Mouse (Mus musculus) erythroblast, embryonic 14.5 days (primary cell): ENCODE measurements around the gene Ccdc90b. TPM values are rescaled to one million over a fixed set of nuclear protein-coding genes. Genes with fewer than 3 reads are reported as not detected.

Experiments used
- H3K27me3 ChIP-seq: 2 replicates; pipeline ENCODE4 v1.6.1; 2012; ENCODE audit warnings: inconsistent platforms; ENCODE audit not compliant: control insufficient read depth
- H3K36me3 ChIP-seq: 2 replicates; pipeline ENCODE4 v1.6.1; 2012; ENCODE audit warnings: mild to moderate bottlenecking, inconsistent platforms; ENCODE audit not compliant: control insufficient read depth
- H3K4me1 ChIP-seq: 2 replicates; pipeline ENCODE4 v1.6.1; 2012; ENCODE audit warnings: inconsistent platforms; ENCODE audit not compliant: control insufficient read depth
- H3K4me3 ChIP-seq: replicated peaks from 2 replicates; pipeline ENCODE3; 2012; ENCODE audit warnings: moderate library complexity, mild to moderate bottlenecking, inconsistent platforms
- H3K9me3 ChIP-seq: 2 replicates; pipeline ENCODE4 v1.6.1; 2012; ENCODE audit warnings: low read length, inconsistent platforms, mixed read lengths; ENCODE audit not compliant: control insufficient read depth
- GATA1 ChIP-seq: IDR thresholded peaks from 2 replicates; pipeline ENCODE4 v1.6.1; 2012; ENCODE audit warnings: low read length, inconsistent platforms, mixed read lengths
- TAL1 ChIP-seq: IDR thresholded peaks from 3 replicates; pipeline ENCODE4 v1.6.1; 2012; ENCODE audit warnings: low read length, inconsistent platforms, mixed read lengths
- polyA plus RNA-seq: library from polyadenylated mRNA; stranded (reverse); fragments of >175 nt; gene quantifications from 2 replicates; pipeline ENCODE4 v1.2.3, GENCODE M21; 2012

Ccdc90b gene
- 0.57 and 0.66 TPM in 2 replicates for polyA plus RNA-seq

GRCm38 (mm10) chr7:92560986-92561876 is at the start of gene Ccdc90b:
Gene Ccdc90b (plus strand): TSS chr7:92561149.
- no peaks in the 10 kb centered on the region for H3K36me3 ChIP-seq
- H3K27me3 ChIP-seq: no peaks in the 10 kb centered on the region
- no peak for TF ChIP-seq TAL1
- TF ChIP-seq GATA1: no peak
- H3K4me1 ChIP-seq: peaks cover 45% of the 10 kb centered on the region
- no peaks in the 10 kb centered on the region for H3K9me3 ChIP-seq
- H3K4me3 ChIP-seq: peak within 1 kb of the TSS; percentile 76

GRCm38 (mm10) chr7:92520397-92520796 is 40.6 kb upstream of the Ccdc90b start:
- Histone ChIP-seq H3K9me3 (no peaks in the 10 kb centered on the region), H3K36me3 (no peaks in the 10 kb centered on the region), H3K4me1 (no peaks in the 10 kb centered on the region), H3K27me3 (no peaks in the 10 kb centered on the region), H3K4me3 (no peak overlapping the region)
- TF ChIP-seq TAL1 (no peak), GATA1 (no peak)

DNA sequence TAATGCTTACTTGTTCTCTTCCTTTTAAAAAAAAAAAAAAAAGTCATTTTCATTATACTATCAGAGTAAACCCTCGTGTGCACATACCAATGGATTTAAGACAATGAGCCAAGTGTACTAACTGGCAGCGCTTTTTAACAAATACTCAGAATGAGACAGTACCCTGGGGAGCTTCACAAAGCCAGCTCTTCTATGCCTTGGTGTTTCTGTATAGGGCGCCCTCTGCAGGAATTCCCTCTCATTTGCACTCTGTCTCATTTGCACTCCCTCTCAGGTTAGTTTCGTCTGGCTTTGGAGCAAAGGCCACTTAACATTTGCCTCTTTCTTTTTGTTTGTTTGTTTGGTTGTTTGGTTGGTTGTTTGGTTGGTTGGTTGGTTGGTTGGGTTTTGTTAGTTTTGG is 40.1 kb upstream of the Ccdc90b start:
- Histone ChIP-seq H3K9me3 (no peaks in the 10 kb centered on the region), H3K36me3 (no peaks in the 10 kb centered on the region), H3K27me3 (no peaks in the 10 kb centered on the region), H3K4me1 (no peaks in the 10 kb centered on the region), H3K4me3 (no peak overlapping the region)
- TF ChIP-seq GATA1: no peak

DNA sequence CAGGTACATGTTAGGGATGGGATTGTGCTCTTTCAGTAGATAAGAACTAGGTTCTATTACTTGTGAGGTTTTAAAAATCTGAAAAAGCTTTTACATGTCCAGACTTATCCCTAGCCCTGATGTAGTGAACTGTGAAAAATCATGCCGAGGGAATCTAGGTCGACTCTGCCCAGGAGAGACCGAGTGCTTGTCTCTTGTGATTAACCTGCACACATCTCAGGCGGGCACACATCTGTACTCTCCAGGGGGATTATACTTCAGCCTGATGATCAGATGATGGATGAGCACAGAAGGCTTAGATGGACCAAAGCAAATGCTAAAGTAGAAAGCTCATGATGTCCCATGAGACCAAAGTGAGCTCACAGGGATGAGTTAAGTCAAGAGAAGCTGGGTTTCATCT is 31.7 kb upstream of the Ccdc90b start:
- Histone ChIP-seq H3K4me3 (no peak overlapping the region), H3K27me3 (no peaks in the 10 kb centered on the region), H3K36me3 (no peaks in the 10 kb centered on the region), H3K4me1 (no peaks in the 10 kb centered on the region), H3K9me3 (no peaks in the 10 kb centered on the region)
- TF ChIP-seq TAL1 (no peak), GATA1 (no peak)

DNA sequence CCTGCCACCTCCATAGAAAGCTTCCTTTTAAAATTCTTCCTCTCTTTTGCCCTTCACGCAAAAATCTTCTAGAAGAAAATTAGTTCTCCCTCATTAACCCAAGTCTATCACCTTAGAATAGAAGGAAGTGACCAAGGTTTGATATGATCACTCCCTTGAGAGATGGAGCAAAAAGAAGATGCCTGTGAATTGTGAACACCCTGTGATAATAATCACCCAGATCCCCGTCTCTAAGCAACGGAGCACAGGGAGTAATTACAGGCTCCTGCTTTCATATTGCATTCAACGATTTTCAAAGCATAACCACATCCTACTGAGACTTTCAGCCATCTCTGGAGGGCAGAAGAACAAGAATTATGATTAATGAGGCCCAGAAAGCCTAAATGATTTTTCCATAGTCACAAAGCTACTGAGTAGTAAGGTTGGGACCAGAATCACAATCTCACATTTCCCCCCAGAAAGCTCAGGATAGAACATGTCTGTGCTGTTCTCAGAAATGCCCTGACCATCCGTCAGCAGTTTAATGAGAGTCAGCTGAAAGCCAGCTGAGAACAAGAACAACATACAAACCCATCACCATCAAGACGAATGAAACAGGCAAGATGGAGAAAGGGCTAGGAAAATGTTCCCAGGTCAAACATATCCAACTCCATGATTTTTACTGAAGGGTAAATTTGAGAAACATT is 28.5 kb upstream of the Ccdc90b start:
- Histone ChIP-seq H3K27me3 (no peaks in the 10 kb centered on the region), H3K4me1 (no peaks in the 10 kb centered on the region), H3K4me3 (no peak overlapping the region), H3K36me3 (no peaks in the 10 kb centered on the region), H3K9me3 (no peaks in the 10 kb centered on the region)
- TF ChIP-seq GATA1: no peak
- no peak for TF ChIP-seq TAL1

DNA sequence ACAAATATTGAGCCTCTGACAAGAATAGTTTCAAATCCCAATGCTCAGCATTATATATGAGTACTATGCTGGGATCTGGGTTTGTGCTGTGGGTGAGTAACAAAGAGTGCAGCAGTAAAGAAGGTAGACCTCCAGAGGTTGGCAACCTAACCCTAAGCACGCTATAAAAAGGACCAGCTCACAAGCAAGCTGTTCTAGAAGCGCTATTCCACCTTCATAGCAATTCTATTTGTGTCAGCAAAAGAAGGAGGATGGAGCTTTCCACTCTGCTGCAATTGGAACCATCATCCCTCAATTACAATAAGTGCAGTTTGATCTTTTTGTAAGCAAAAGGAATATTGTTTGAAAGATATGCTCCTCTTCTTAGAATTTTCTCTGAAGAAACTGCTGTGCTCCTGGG is 14.2 kb upstream of the Ccdc90b start:
- Histone ChIP-seq H3K27me3 (no peaks in the 10 kb centered on the region; the same call in 1 of the 2 replicates), H3K4me3 (no peak overlapping the region), H3K36me3 (no peaks in the 10 kb centered on the region), H3K4me1 (no peaks in the 10 kb centered on the region), H3K9me3 (no peaks in the 10 kb centered on the region)
- TF ChIP-seq GATA1 (no peak), TAL1 (no peak)

GRCm38 (mm10) chr7:92550248-92550989 is 10.5 kb upstream of the Ccdc90b start:
- Histone ChIP-seq H3K4me3 (no peak overlapping the region), H3K36me3 (no peaks in the 10 kb centered on the region), H3K9me3 (no peaks in the 10 kb centered on the region), H3K27me3 (no peaks in the 10 kb centered on the region; the same call in 1 of the 2 replicates), H3K4me1 (no peaks in the 10 kb centered on the region)
- no peak for TF ChIP-seq TAL1
- TF ChIP-seq GATA1: no peak

DNA sequence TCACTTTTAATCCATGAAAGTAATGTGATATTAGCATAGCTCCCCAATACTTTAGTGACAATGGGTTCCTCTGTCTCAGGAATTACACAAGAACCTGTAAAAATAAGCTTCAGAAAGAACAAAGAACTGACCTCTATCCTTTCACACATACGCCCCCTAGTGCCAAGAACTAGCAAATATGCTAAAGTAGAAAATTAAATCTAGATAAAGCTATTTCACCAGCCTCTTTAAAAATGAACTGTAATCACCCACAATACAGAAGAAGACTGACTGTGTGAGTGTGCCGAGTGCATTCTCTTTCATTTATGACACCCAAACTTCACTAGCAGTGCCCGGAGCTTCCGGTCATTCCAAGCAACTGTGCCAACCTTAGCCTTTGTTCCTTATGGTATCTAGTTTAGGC is 10.0 kb upstream of the Ccdc90b start:
- no peaks in the 10 kb centered on the region; the same call in 1 of the 2 replicates for H3K27me3 ChIP-seq
- H3K4me3 ChIP-seq: no peak overlapping the region
- no peaks in the 10 kb centered on the region for H3K4me1 ChIP-seq
- H3K9me3 ChIP-seq: no peaks in the 10 kb centered on the region
- TF ChIP-seq GATA1 (no peak), TAL1 (no peak)
- H3K36me3 ChIP-seq: no peaks in the 10 kb centered on the region

DNA sequence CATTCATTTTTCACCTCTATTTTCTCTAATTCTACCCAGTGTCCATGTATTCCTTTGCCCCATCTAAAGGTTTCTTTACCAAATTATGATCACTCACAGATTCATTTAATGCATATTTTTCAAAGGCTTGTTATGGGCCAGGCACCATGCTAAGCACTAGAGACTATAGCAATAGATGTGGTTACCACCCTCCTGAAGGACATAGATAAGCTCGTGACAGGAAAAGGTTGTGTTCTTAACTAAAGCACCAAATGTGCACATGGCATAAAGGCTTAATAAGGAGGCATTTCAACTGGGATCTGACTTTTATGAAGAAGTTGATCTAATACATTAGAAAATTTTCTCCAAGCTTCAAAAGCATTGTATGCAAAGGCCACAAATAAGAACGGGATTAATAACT is 2.2 kb upstream of the Ccdc90b start:
- Histone ChIP-seq H3K27me3 (no peaks in the 10 kb centered on the region), H3K36me3 (no peaks in the 10 kb centered on the region), H3K4me1 (peaks cover 45% of the 10 kb centered on the region), H3K9me3 (no peaks in the 10 kb centered on the region), H3K4me3 (no peak overlapping the region)
- TF ChIP-seq GATA1 (no peak), TAL1 (peak; percentile 39; the same call in 1 of the 3 replicates)
